Mouse (Mus musculus) ovary, postnatal 36 days (tissue): ENCODE measurements around the gene Rtkn.

ENCODE experiments used
- DNase-seq: peaks from one replicate; pipeline ENCODE4 v3.0.0; 2022; ENCODE audit warnings: low spot score, mixed read lengths

Gene Rtkn

DNA sequence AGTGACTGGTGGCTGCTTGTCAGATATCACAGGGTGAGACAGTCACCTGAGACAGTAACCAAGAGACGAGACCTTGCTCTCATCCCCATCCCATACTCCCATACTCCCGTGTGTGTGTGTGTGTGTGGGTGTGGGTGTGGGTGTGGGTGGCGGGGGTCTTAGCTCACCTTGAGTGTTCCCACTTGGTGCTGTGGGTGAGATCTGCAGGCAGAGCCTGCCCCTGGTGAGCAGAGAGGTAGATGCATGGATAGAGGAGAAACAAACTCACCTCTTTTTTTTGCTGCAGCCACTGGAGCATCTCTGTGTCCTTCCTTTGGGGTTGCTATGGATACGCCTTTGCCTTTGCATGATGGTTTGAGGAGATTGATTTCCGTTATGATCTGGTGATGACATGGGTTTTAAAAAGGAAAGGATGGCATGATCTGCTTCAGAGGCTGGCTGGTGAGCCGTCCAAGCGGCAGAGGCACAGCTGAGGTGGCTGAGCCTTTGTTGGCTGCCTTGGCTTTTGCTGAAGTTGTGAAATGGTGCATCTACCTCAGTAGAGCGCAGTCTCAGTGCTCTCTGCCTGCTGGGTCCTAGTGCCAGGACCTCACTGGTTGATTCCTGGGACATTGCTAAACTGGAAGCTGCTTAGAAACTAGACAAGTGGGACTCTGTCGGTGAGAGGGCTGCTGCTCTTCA lies 37.1 kb downstream of the Rtkn start:
- DNase-seq = no peak

- no peak for DNase-seq
These were observed 40.7 kb downstream of the Rtkn start for GRCm38 (mm10) chr6:83175996-83176395.

- DNase-seq = no peak
These were observed 44.3 kb downstream of the Rtkn start for GRCm38 (mm10) chr6:83179390-83180117.

- DNase-seq = no peak
These were observed 45.3 kb downstream of the Rtkn start for GRCm38 (mm10) chr6:83180605-83181004.

DNA sequence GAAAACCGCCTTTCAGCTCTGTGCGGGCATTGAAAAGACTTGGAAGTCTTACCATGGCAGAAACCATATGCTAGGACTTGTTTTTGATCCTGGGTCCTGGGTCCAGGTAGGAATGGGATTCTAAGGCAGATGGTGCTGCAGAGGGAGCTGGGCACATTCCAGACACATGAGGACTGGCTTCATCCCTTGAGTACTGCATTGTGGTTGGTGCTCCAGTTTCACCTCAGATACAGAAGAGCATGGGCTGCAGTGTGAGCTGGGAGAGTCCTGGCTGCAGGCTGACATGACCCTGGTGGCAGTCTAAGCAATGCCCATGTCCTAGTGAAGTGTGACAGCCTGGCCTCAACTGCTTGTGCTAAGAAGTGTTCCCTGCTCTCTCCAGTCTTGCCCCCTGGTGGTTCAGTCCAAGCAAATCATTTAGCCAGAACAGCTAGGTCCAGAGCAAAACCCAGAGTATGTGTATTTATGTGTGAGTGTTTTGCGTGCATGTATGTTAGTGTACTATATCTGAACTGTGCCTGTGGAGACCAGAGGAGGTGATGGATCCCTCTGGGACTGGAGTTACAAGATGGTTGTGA lies 49.7 kb downstream of the Rtkn start:
- no peak for DNase-seq

- DNase-seq = peak; percentile 51
These were observed 50.9 kb downstream of the Rtkn start for GRCm38 (mm10) chr6:83185895-83186861.

DNA sequence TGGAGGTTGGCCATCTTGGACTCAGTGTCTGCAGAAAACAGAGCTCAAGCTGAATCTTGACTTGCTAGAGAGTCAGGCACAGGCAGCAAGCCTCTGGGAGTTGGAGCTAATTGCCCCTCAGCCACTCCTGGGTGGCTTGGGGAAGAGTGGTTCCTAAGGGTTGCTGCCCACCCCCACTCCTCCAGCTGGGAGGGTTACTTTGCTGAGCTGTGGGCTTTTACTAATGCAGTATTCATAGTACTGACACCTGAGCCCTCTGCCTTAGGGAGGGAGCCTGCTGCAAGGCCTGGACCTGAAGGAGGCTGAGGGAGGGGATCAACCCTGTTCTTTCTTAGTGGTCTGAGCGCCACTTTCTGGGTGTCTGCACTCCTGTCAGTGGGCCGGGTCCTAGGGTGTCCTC lies 51.7 kb downstream of the Rtkn start:
- DNase-seq = no peak

GRCm38 (mm10) chr6:83193571-83193970 lies 58.3 kb downstream of the Rtkn start:
- DNase-seq = no peak

DNA sequence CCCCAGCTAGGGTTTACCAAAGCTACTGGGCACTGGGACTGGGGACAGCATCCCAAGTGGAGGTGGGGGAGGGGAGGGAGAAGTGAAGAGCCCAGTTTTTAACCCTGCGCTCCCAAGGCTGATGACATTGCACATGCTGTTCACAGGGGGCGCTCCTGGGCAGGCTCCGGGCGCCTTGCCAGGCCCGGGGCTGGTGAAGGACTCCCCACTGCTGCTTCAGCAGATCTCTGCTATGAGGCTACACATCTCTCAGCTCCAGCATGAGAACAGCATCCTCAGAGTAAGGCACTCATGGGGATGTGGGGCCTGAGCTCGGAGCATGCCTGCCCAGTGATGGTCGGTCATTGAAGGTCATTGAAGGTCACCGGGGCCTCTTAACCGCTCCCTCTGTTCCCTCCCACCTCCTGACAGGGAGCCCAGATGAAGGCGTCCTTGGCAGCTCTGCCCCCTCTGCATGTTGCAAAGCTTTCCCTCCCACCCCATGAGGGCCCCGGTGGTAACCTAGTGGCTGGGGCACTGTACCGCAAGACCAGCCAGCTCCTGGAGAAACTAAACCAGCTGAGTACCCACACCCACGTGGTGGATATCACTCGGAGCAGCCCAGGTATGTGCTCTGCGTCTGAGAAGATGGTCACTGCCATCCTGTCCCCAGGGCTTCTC lies 62.2 kb downstream of the Rtkn start:
- peak; percentile 82 for DNase-seq
